Mouse (Mus musculus): ENCODE data around the gene 4931428L18Rik. TPM values are rescaled to one million over a fixed set of nuclear protein-coding genes. Genes with fewer than 3 reads are reported as not detected.

4931428L18Rik gene
- not detected in 2 replicates for polyA plus RNA-seq (2016; fragmentation: Nextera tagmentation; extraction: Ambion mirVana)

- Histone ChIP-seq H3K9me3 (replicated peaks) (no peaks in the 10 kb centered on the region), H3K4me3 (no peak within 1 kb of the TSS), H3K36me3 (no peaks in the 10 kb centered on the region), H3K4me1 (no peaks in the 10 kb centered on the region), H3K27ac (no peak within 1 kb of the TSS), H3K27me3 (ENCODE audit: low read depth, poor library complexity, severe bottlenecking) (no peaks in the 10 kb centered on the region)
- no peak for DNase-seq (ENCODE audit: low spot score)
- 86% methylated on average over 7 of the region's 7 CpGs for whole genome bisulfite sequencing
These were observed at the start of gene 4931428L18Rik, which contains the start of gene Pih1d3 for GRCm38 (mm10) chr1:31222564-31222963. TSS of gene 4931428L18Rik (minus strand) at chr1:31222684. TSS of gene Pih1d3 (plus strand) at chr1:31222838.

DNA sequence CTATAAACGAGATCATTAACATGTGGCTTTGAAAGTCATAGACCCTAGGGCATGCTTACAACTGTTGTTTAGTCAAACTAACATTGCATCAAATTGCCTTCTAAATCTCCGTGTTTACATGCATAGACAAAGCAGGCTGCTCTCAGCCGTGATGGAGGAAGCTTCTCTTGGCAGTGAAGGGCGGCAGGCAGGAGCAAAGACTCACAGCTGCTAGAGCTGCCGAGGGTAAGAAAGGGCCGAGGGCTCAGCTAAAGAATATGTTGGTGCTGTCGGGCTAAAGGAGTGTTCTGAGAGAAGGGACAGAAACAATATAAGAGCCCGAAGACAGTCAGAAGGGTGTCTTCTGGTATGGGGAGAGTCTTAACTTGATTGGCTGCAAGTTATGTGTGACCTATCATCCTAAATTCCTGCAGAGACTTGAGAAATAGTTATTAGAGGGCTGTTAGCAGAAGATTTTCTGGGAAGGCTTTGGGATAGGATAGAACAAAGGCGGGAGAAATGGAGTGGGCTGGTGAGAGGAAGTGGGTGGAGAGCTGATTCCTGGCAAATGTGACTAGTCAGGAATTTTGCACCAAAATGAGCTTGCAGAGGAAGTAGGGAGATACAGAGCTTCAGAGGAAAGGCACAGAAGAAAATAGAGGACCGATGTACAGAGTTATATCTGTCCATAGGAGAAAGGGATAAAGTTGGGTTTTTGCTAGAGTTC is 37.9 kb upstream of the 4931428L18Rik start:
- Histone ChIP-seq H3K27ac (no peak overlapping the region), H3K4me1 (no peaks in the 10 kb centered on the region), H3K9me3 (replicated peaks) (no peaks in the 10 kb centered on the region), H3K27me3 (ENCODE audit: low read depth, poor library complexity, severe bottlenecking) (no peaks in the 10 kb centered on the region), H3K4me3 (no peak overlapping the region), H3K36me3 (no peaks in the 10 kb centered on the region)
- WGBS: 79% methylated on average over 10 of the region's 10 CpGs
- no peak for DNase-seq (ENCODE audit: low spot score)

GRCm38 (mm10) chr1:31233319-31234036 is 11.0 kb upstream of the 4931428L18Rik start:
- no peaks in the 10 kb centered on the region for H3K4me1 ChIP-seq
- no peaks in the 10 kb centered on the region for H3K9me3 ChIP-seq (replicated peaks)
- H3K27me3 ChIP-seq (ENCODE audit: low read depth, poor library complexity, severe bottlenecking): no peaks in the 10 kb centered on the region

GRCm38 (mm10) chr1:31220599-31221250 is 1.8 kb downstream of the 4931428L18Rik start:
- H3K9me3 ChIP-seq (replicated peaks): no peaks in the 10 kb centered on the region
- H3K27me3 ChIP-seq (ENCODE audit: low read depth, poor library complexity, severe bottlenecking): no peaks in the 10 kb centered on the region
- DNase-seq (ENCODE audit: low spot score): no peak
- no peak overlapping the region for H3K4me3 ChIP-seq
- H3K4me1 ChIP-seq: no peaks in the 10 kb centered on the region
- H3K36me3 ChIP-seq: no peaks in the 10 kb centered on the region
- WGBS: 95% methylated on average over 4 of the region's 4 CpGs
- no peak overlapping the region for H3K27ac ChIP-seq

More at GRCm38 (mm10) chr1:31233319-31234036, 11.0 kb upstream of the 4931428L18Rik start:
- Histone ChIP-seq H3K27ac (no peak overlapping the region), H3K4me3 (no peak overlapping the region), H3K36me3 (no peaks in the 10 kb centered on the region)
- no peak for DNase-seq (ENCODE audit: low spot score)

DNA sequence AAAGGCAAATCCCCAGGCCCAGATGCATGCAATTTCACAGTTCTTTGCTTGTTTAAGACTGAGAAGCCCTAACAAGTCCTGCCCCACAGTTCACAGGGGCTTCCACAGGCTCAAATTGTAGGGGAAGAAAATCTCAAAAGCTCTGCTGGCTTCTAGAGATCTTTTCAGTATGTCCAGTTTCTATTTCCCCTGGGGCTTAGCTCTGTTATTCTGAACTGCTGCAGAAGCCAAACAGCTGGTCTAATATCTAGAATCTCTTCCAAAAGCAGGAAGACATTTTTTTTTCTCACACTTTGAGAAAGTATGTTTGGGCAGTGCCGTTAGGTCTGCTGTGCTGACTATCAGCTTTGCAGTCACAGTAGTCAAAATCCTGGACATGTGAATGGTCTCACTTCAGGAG is 7.7 kb downstream of the 4931428L18Rik start:
- H3K27me3 ChIP-seq (ENCODE audit: low read depth, poor library complexity, severe bottlenecking): no peaks in the 10 kb centered on the region
- H3K9me3 ChIP-seq (replicated peaks): no peaks in the 10 kb centered on the region
- DNase-seq (ENCODE audit: low spot score): no peak
- 95% methylated on average over 1 of the region's 1 CpGs for WGBS
- no peaks in the 10 kb centered on the region for H3K4me1 ChIP-seq
- H3K36me3 ChIP-seq: no peaks in the 10 kb centered on the region
- H3K4me3 ChIP-seq: no peak overlapping the region
- H3K27ac ChIP-seq: no peak overlapping the region

- 3% methylated on average over 5 of the region's 5 CpGs for WGBS
- Histone ChIP-seq H3K4me1 (no peaks in the 10 kb centered on the region), H3K4me3 (no peak overlapping the region), H3K36me3 (no peaks in the 10 kb centered on the region), H3K27ac (no peak overlapping the region), H3K27me3 (ENCODE audit: low read depth, poor library complexity, severe bottlenecking) (no peaks in the 10 kb centered on the region), H3K9me3 (replicated peaks) (no peaks in the 10 kb centered on the region)
- peak; percentile 38 for DNase-seq (ENCODE audit: low spot score)
These were observed 12.3 kb downstream of the 4931428L18Rik start for GRCm38 (mm10) chr1:31210144-31210543.

- H3K4me1 ChIP-seq: no peaks in the 10 kb centered on the region
- no peak overlapping the region for H3K27ac ChIP-seq
- H3K9me3 ChIP-seq (replicated peaks): no peaks in the 10 kb centered on the region
- no peak overlapping the region for H3K4me3 ChIP-seq
- H3K36me3 ChIP-seq: no peaks in the 10 kb centered on the region
- WGBS: 92% methylated on average over 3 of the region's 3 CpGs
- DNase-seq (ENCODE audit: low spot score): no peak
- no peaks in the 10 kb centered on the region for H3K27me3 ChIP-seq (ENCODE audit: low read depth, poor library complexity, severe bottlenecking)
These were observed 16.7 kb downstream of the 4931428L18Rik start for GRCm38 (mm10) chr1:31205770-31206169.

DNA sequence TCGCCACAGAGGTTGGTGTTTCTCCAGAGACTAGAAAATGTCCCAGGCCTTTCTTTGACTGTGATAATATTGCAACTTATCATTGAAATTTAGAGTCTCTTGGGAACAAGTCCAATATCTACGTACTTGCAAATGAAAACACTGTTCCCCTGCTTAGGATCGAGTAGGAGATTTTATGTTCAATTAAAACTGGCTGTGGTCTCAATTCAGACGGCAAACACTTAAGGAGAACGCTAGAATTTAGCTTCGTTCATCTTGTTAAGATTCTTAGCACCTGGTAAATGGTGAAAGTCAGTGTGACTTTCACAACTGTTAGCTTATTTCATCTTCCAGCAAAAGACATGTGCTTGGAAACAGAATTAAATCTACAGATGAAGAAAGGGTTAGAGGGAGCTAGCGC is 17.1 kb downstream of the 4931428L18Rik start:
- Histone ChIP-seq H3K27me3 (ENCODE audit: low read depth, poor library complexity, severe bottlenecking) (no peaks in the 10 kb centered on the region), H3K27ac (no peak overlapping the region), H3K4me1 (no peaks in the 10 kb centered on the region), H3K4me3 (no peak overlapping the region), H3K9me3 (replicated peaks) (no peaks in the 10 kb centered on the region), H3K36me3 (no peaks in the 10 kb centered on the region)
- no peak for DNase-seq (ENCODE audit: low spot score)
- 91% methylated on average over 7 of the region's 7 CpGs for WGBS

- H3K9me3 ChIP-seq (replicated peaks): no peaks in the 10 kb centered on the region
- no peaks in the 10 kb centered on the region for H3K36me3 ChIP-seq
- H3K27me3 ChIP-seq (ENCODE audit: low read depth, poor library complexity, severe bottlenecking): no peaks in the 10 kb centered on the region
- no peak overlapping the region for H3K27ac ChIP-seq
- DNase-seq (ENCODE audit: low spot score): no peak
- WGBS: 93% methylated on average over 10 of the region's 10 CpGs
- H3K4me1 ChIP-seq: no peaks in the 10 kb centered on the region
- no peak overlapping the region for H3K4me3 ChIP-seq
These were observed 18.7 kb downstream of the 4931428L18Rik start for GRCm38 (mm10) chr1:31203771-31204170.

DNA sequence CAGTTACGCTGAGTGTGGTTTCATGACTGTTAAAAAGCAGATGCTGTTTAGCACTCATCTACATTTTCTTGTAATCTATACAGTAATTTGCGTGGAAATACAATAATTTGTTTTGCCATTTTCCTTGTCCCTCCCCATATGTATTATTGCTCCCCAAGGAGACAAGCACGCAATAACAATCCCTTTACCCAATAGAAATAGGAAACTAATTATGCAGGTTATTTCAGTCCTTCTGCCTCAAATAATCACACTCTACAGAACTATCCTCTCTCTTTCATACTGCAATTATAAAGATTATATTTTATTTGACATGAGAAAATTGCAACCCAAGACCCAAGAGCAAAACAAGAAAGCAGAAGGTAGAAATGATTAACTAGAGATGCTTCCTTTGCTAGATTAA is 25.5 kb downstream of the 4931428L18Rik start:
- DNase-seq (ENCODE audit: low spot score): no peak

GRCm38 (mm10) chr1:31195633-31196032 is 26.9 kb downstream of the 4931428L18Rik start:
- H3K36me3 ChIP-seq: no peaks in the 10 kb centered on the region
- H3K9me3 ChIP-seq (replicated peaks): no peaks in the 10 kb centered on the region
- H3K4me1 ChIP-seq: no peaks in the 10 kb centered on the region
- no peaks in the 10 kb centered on the region for H3K27me3 ChIP-seq (ENCODE audit: low read depth, poor library complexity, severe bottlenecking)
- H3K4me3 ChIP-seq: no peak overlapping the region
- H3K27ac ChIP-seq: no peak overlapping the region
- no peak for DNase-seq (ENCODE audit: low spot score)
- WGBS: 95% methylated on average over 1 of the region's 1 CpGs

More for the DNA sequence above, 25.5 kb downstream of the 4931428L18Rik start:
- H3K27ac ChIP-seq: no peak overlapping the region
- H3K36me3 ChIP-seq: no peaks in the 10 kb centered on the region
- no peak overlapping the region for H3K4me3 ChIP-seq
- WGBS: 93% methylated on average over 3 of the region's 3 CpGs
- H3K4me1 ChIP-seq: no peaks in the 10 kb centered on the region
- no peaks in the 10 kb centered on the region for H3K9me3 ChIP-seq (replicated peaks)
- H3K27me3 ChIP-seq (ENCODE audit: low read depth, poor library complexity, severe bottlenecking): no peaks in the 10 kb centered on the region

GRCm38 (mm10) chr1:31190237-31190866 is 32.1 kb downstream of the 4931428L18Rik start:
- 87% methylated on average over 10 of the region's 10 CpGs for WGBS
- no peaks in the 10 kb centered on the region for H3K4me1 ChIP-seq
- no peaks in the 10 kb centered on the region for H3K27me3 ChIP-seq (ENCODE audit: low read depth, poor library complexity, severe bottlenecking)
- H3K4me3 ChIP-seq: no peak overlapping the region
- DNase-seq (ENCODE audit: low spot score): no peak
- H3K27ac ChIP-seq: no peak overlapping the region
- H3K36me3 ChIP-seq: no peaks in the 10 kb centered on the region
- no peaks in the 10 kb centered on the region for H3K9me3 ChIP-seq (replicated peaks)

Measured in limb, embryonic 10.5 days (tissue).